Mouse (Mus musculus): Measurements from ENCODE around the gene Ggct. TPM values are rescaled to one million over a fixed set of nuclear protein-coding genes. Genes with fewer than 3 reads are reported as not detected.

Ggct gene
- polyA plus RNA-seq, 1 experiment from 2014 or later = 8.1 TPM

Other genes starting within 250 kb of the Ggct start
- 22.2 to 54.9 TPM (median 37.6 TPM) in 3 replicates for gene Znrf2, start 176.0 kb downstream of the Ggct start, polyA plus RNA-seq (2018)
- 9.6 to 26.9 TPM (median 17.4 TPM) in 3 replicates for gene Nod1, start 20.3 kb downstream of the Ggct start, polyA plus RNA-seq (2018)
- gene Gars, start 45.1 kb upstream of the Ggct start, polyA plus RNA-seq (2018) = 35.4 to 62.1 TPM (median 43.9 TPM) in 3 replicates
- gene Crhr2, start 140.1 kb upstream of the Ggct start, polyA plus RNA-seq (2018) = not detected in 3 replicates
- not detected in 3 replicates for gene Inmt, start 182.1 kb upstream of the Ggct start, polyA plus RNA-seq (2018)
- gene Mindy4, start 210.4 kb upstream of the Ggct start, polyA plus RNA-seq (2018) = 0.34 to 1.3 TPM (median 0.68 TPM) in 3 replicates

All from macrophage (primary cell).